Mouse (Mus musculus): ENCODE data around the gene Farp1. TPM values are rescaled to one million over a fixed set of nuclear protein-coding genes. Genes with fewer than 3 reads are reported as not detected.
A peak's percentile ranks its signal among the peaks of the same experiment; 100 is the strongest.

Farp1 gene
- polyA plus RNA-seq, 2 experiments: 43.3 to 78.5 TPM

GRCm38 (mm10) chr14:121153260-121153659 lies 118.3 kb downstream of the Farp1 start:
- no peak overlapping the region for H3K9ac ChIP-seq (ENCODE audit: low read depth, low read length, severe bottlenecking)
- no peaks in the 10 kb centered on the region for H3K27me3 ChIP-seq (ENCODE audit: control insufficient read depth, insufficient read depth, low read length)
- peaks cover 32% of the 10 kb centered on the region for H3K4me1 ChIP-seq (ENCODE audit: control insufficient read depth, insufficient read depth, low read length)
- no peak for DNase-seq (ENCODE audit: low spot score)
- 48% methylated on average over 7 of the region's 7 CpGs for WGBS
- no peak overlapping the region for H3K27ac ChIP-seq (replicated peaks; ENCODE audit: low read depth, low read length)
- H3K4me3 ChIP-seq (replicated peaks; ENCODE audit: low read length): no peak overlapping the region
- H3K36me3 ChIP-seq (ENCODE audit: control insufficient read depth, insufficient read depth, low read length): 0 out of 2 replicates have a peak, but pooled peaks cover 3% of the 10 kb centered on the region
- no peak for ATAC-seq (ENCODE audit: low FRiP score, low read depth)
- no peak for TF ChIP-seq POLR2A (IDR thresholded peaks at IDR 0.05; ENCODE audit: borderline replicate concordance, extremely low read depth, insufficient read depth, insufficient read length)
- H3K9me3 ChIP-seq (ENCODE audit: control insufficient read depth, low read length): no peaks in the 10 kb centered on the region
- no peak overlapping the region for H3K4me2 ChIP-seq (replicated peaks; ENCODE audit: low read depth, low read length, severe bottlenecking)

- peak; percentile 35; the same call in 1 of the 2 replicates for ATAC-seq (ENCODE audit: low FRiP score, low read depth)
Measured at GRCm38 (mm10) chr14:121155173-121155572, 120.2 kb downstream of the Farp1 start.

GRCm38 (mm10) chr14:121158616-121159015 lies 123.6 kb downstream of the Farp1 start:
- ATAC-seq (ENCODE audit: low FRiP score, low read depth): no peak
- 87% methylated on average over 2 of the region's 2 CpGs for WGBS

More at GRCm38 (mm10) chr14:121155173-121155572, 120.2 kb downstream of the Farp1 start:
- Histone ChIP-seq H3K4me1 (ENCODE audit: control insufficient read depth, insufficient read depth, low read length) (peaks cover 35% of the 10 kb centered on the region), H3K4me3 (replicated peaks; ENCODE audit: low read length) (no peak overlapping the region), H3K9me3 (ENCODE audit: control insufficient read depth, low read length) (no peaks in the 10 kb centered on the region), H3K4me2 (replicated peaks; ENCODE audit: low read depth, low read length, severe bottlenecking) (no peak overlapping the region), H3K9ac (ENCODE audit: low read depth, low read length, severe bottlenecking) (no peak overlapping the region), H3K36me3 (ENCODE audit: control insufficient read depth, insufficient read depth, low read length) (0 out of 2 replicates have a peak, but pooled peaks cover 3% of the 10 kb centered on the region), H3K27ac (replicated peaks; ENCODE audit: low read depth, low read length) (no peak overlapping the region), H3K27me3 (ENCODE audit: control insufficient read depth, insufficient read depth, low read length) (no peaks in the 10 kb centered on the region)
- 50% methylated on average over 4 of the region's 4 CpGs for WGBS
- DNase-seq (ENCODE audit: low spot score): no peak
- TF ChIP-seq POLR2A (IDR thresholded peaks at IDR 0.05; ENCODE audit: borderline replicate concordance, extremely low read depth, insufficient read depth, insufficient read length): no peak

GRCm38 (mm10) chr14:121162822-121163221 lies 127.8 kb downstream of the Farp1 start:
- no peak for ATAC-seq (ENCODE audit: low FRiP score, low read depth)
- Histone ChIP-seq H3K4me3 (replicated peaks; ENCODE audit: low read length) (no peak overlapping the region), H3K9me3 (ENCODE audit: control insufficient read depth, low read length) (no peaks in the 10 kb centered on the region), H3K36me3 (ENCODE audit: control insufficient read depth, insufficient read depth, low read length) (peaks cover 5% of the 10 kb centered on the region; the same call in 1 of the 2 replicates), H3K27me3 (ENCODE audit: control insufficient read depth, insufficient read depth, low read length) (no peaks in the 10 kb centered on the region), H3K4me1 (ENCODE audit: control insufficient read depth, insufficient read depth, low read length) (peaks cover 11% of the 10 kb centered on the region; the same call in 1 of the 2 replicates), H3K27ac (replicated peaks; ENCODE audit: low read depth, low read length) (no peak overlapping the region), H3K9ac (ENCODE audit: low read depth, low read length, severe bottlenecking) (no peak overlapping the region), H3K4me2 (replicated peaks; ENCODE audit: low read depth, low read length, severe bottlenecking) (no peak overlapping the region)
- no peak for TF ChIP-seq POLR2A (IDR thresholded peaks at IDR 0.05; ENCODE audit: borderline replicate concordance, extremely low read depth, insufficient read depth, insufficient read length)
- DNase-seq (ENCODE audit: low spot score): no peak
- 88% methylated on average over 2 of the region's 2 CpGs for WGBS

More at GRCm38 (mm10) chr14:121158616-121159015, 123.6 kb downstream of the Farp1 start:
- Histone ChIP-seq H3K4me3 (replicated peaks; ENCODE audit: low read length) (no peak overlapping the region), H3K9me3 (ENCODE audit: control insufficient read depth, low read length) (no peaks in the 10 kb centered on the region), H3K4me2 (replicated peaks; ENCODE audit: low read depth, low read length, severe bottlenecking) (no peak overlapping the region), H3K4me1 (ENCODE audit: control insufficient read depth, insufficient read depth, low read length) (peaks cover 11% of the 10 kb centered on the region), H3K27me3 (ENCODE audit: control insufficient read depth, insufficient read depth, low read length) (no peaks in the 10 kb centered on the region), H3K36me3 (ENCODE audit: control insufficient read depth, insufficient read depth, low read length) (0 out of 2 replicates have a peak, but pooled peaks cover 3% of the 10 kb centered on the region), H3K27ac (replicated peaks; ENCODE audit: low read depth, low read length) (no peak overlapping the region), H3K9ac (ENCODE audit: low read depth, low read length, severe bottlenecking) (no peak overlapping the region)
- no peak for DNase-seq (ENCODE audit: low spot score)
- no peak for TF ChIP-seq POLR2A (IDR thresholded peaks at IDR 0.05; ENCODE audit: borderline replicate concordance, extremely low read depth, insufficient read depth, insufficient read length)

- Histone ChIP-seq H3K4me3 (replicated peaks; ENCODE audit: low read length) (no peak overlapping the region), H3K27me3 (ENCODE audit: control insufficient read depth, insufficient read depth, low read length) (no peaks in the 10 kb centered on the region), H3K4me1 (ENCODE audit: control insufficient read depth, insufficient read depth, low read length) (peaks cover 17% of the 10 kb centered on the region), H3K36me3 (ENCODE audit: control insufficient read depth, insufficient read depth, low read length) (peaks cover 5% of the 10 kb centered on the region; the same call in 1 of the 2 replicates), H3K4me2 (replicated peaks; ENCODE audit: low read depth, low read length, severe bottlenecking) (no peak overlapping the region), H3K27ac (replicated peaks; ENCODE audit: low read depth, low read length) (no peak overlapping the region), H3K9me3 (ENCODE audit: control insufficient read depth, low read length) (no peaks in the 10 kb centered on the region), H3K9ac (ENCODE audit: low read depth, low read length, severe bottlenecking) (no peak overlapping the region)
- no peak for DNase-seq (ENCODE audit: low spot score)
- ATAC-seq (ENCODE audit: low FRiP score, low read depth): no peak
- WGBS: 97% methylated on average over 1 of the region's 1 CpGs
- no peak for TF ChIP-seq POLR2A (IDR thresholded peaks at IDR 0.05; ENCODE audit: borderline replicate concordance, extremely low read depth, insufficient read depth, insufficient read length)
Measured at GRCm38 (mm10) chr14:121164866-121165265, 129.9 kb downstream of the Farp1 start.

Data from limb, embryonic 14.5 days (tissue).